Mouse (Mus musculus) embryo, embryonic 10.5 days (tissue): ENCODE measurements around the gene Prkch.
"Not testable (repeated sequence)": the region's sequence is repeated elsewhere in the genome, so short reads cannot be mapped to it uniquely, and the experiment has no call there.

Source experiments
- DNase-seq: peaks from one replicate; pipeline ENCODE4 v3.0.0-alpha.2; 2015; ENCODE audit warnings: low spot score

Prkch gene

DNA sequence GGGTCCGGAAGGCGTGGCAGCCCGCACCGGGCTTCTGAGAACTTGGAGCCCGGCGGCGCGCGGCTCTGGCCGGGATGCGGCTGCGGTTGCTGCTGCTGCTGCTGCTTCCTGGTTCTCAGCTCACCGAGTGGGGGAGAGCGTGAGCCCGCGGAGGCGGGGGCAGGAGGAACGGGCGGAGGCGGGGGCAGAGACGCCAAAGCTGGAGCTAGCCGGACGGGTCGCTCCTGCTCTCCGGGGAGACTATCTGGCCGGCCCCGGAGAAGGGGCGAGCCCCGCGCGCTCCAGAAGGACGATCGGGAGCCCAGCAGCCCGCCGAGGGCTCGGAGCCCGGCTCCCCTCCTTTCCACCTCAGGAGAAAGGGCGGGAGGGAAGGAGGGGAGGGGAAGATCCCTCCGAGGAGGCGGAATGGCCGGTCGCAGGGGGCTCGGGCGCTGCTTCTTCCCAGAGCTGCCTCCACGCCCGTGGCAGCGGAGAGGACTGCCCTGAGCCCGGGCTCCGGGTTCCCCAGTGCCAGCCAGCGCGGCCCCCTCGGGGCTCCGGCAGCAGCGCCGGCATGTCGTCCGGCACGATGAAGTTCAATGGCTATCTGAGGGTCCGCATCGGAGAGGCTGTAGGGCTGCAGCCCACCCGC lies at the start of gene Prkch:
Prkch (plus strand) TSS at position 187 of the 631 bp plus-strand sequence.
- DNase-seq: peak; percentile 83

- peak; percentile 60 for DNase-seq
Measured at GRCm38 (mm10) chr12:73537499-73538138, 47.0 kb upstream of the Prkch start.

- not testable (repeated sequence) for DNase-seq
Measured at GRCm38 (mm10) chr12:73538139-73538508, 46.5 kb upstream of the Prkch start.

DNA sequence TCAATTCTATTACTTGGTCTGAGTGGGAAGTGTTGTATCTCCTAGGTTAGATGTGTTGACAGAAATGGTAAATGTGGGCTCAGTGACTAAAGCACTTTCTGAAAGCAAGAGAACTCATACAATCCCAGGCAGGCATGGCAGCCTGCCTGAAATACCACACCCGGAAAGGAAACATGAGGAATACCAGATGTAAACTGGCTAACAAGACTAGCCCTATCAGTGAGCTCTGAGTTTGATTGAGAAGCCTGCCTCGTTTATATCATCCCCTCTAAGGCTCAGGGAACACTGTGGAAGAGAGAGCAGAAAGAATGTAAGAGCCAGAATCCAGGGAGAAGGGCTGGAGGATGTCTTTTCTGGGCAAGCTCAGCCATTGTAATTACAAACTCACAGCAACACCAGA lies 45.4 kb upstream of the Prkch start:
- peak; percentile 69 for DNase-seq

GRCm38 (mm10) chr12:73540402-73540801 lies 44.2 kb upstream of the Prkch start:
- DNase-seq: no peak

- no peak for DNase-seq
Measured at GRCm38 (mm10) chr12:73543191-73543590, 41.4 kb upstream of the Prkch start.

GRCm38 (mm10) chr12:73544736-73545671 lies 39.6 kb upstream of the Prkch start:
- DNase-seq: no peak

DNA sequence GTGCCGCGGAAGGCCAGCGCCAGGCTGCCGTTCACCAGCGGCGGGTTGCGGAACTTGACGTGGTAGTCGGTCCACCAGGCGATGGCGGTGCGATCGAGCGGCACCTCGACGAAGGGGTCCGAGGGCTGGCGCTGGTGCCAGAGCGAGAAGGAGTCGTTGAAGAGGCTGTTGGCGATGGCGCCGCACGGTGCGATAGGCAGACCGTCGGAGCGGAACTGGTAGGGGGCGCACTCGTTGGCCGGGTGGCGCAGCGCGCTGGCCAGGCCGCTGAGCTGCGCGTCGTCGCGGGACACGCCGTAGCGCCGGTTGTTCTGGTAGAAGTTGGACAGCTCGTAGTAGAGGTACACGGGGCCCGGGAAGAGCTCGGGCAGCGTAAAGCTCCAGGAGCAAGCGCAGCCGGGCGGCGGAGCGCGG lies 38.9 kb upstream of the Prkch start:
- DNase-seq: peak; percentile 71

GRCm38 (mm10) chr12:73546086-73546711 lies 38.4 kb upstream of the Prkch start, which contains the start of gene Tmem30b:
Gene Tmem30b, minus strand, starts transcription at chr12:73546392.
- no peak for DNase-seq

DNA sequence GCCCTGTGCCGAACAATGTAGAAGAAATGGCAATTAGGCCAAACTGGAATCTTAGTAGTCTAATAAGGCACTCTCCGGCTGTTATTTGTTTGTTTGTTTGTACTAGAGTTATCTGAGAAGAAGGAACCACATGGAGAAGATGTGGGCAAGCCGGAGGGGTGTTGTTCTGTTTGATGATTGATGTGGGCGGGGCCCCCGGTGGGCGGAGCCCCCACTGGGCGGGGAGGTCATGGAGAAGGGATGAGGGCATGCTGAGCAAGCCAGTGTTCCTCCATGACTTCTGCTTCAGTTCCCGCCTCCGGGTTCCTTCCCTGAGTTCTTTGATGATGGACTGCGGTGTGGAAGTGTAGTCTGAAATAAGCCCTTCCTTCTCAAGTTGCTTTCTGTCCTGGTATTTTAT lies 37.0 kb upstream of the Prkch start:
- DNase-seq: no peak

DNA sequence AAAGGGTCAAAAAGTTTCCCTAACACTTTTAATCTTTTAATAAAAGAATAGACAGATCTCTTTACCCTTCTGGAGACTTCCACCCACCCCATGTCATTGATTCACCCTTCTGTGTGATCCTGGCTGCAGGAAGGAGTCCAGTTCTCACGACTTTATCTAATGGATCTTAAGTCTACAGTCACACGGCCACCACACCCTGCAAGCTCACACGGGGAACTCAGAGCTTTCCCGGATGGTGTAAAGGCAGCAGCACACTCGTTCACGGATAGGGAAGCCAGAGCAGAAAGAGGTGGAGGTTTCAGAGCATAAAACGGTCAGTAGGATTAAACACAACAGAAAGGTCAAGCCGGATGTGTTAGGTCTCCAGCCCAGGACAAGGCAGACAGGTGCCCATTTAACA lies 36.3 kb upstream of the Prkch start:
- no peak for DNase-seq

DNA sequence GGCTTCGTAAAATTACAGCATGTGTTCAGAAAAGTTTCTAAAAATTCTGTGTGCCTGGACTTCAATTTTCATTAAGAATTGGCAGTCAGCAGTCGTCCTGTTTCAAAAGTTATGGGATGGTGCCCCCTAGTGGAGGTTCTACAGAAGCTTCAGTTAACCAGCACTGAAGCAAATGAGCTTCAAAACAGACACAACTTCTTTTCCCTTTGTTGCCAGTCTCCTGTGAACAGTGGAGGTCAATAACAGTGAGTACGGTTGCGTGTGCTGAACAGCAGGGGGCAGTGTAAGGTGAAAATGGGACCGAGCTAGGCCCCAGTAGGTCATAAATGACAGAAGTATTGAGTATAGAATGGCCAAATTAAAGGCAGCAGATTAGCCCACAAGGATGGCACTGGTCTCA lies 30.4 kb upstream of the Prkch start:
- peak; percentile 90 for DNase-seq

DNA sequence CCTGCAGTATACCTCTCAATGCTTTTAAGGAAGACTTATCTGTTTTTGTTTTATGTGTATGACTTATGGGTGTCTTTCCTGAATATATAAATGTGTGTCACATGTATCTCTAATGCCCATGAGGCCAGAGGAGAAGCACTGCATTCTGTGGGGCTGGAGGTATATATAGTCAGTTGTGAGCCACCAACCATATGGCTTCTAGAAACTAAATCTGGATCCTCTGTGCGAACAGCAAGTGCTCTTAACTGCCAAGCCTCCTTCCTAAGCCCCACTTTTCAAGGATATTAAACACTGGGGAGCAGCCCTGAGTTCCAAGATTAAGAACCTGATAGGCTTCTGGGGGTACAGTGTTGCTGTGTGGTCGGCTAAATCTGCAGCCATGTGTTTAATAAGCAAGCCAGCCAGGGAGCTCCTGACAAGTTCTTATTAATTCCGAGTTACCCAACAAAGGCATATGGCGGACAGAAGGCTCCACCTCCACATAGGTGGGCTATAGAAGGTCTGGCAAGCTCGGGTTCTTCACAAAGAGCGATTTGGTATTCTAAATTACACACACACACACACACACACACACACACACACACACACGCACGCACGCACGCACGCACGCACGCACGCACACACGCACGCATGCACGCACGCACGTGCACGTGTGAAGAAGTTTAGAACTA lies 25.9 kb upstream of the Prkch start:
- DNase-seq: no peak

GRCm38 (mm10) chr12:73560091-73560490 lies 24.5 kb upstream of the Prkch start:
- DNase-seq: no peak

- not testable (repeated sequence) for DNase-seq
Measured at GRCm38 (mm10) chr12:73563122-73563521, 21.5 kb upstream of the Prkch start.

DNA sequence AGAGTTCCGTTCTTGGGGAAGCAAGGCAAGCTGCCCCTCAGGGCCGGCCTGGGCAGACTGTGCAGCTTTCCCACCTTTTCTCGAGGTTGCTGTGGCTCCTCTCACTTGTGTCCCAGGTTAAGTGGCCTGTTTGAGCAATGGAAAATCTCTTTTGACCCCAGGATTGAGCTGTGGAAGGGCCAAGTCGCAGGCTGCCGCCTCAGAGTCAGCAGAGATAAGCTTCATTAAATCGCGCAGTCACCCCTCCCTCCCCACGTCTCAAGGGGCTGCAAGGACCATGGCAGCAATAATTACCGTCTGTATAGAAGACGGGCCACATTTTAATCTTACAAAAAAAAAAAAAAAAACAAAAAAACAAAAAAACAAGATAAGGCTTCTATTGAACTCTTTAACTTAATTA lies 20.4 kb upstream of the Prkch start:
- no peak for DNase-seq

DNA sequence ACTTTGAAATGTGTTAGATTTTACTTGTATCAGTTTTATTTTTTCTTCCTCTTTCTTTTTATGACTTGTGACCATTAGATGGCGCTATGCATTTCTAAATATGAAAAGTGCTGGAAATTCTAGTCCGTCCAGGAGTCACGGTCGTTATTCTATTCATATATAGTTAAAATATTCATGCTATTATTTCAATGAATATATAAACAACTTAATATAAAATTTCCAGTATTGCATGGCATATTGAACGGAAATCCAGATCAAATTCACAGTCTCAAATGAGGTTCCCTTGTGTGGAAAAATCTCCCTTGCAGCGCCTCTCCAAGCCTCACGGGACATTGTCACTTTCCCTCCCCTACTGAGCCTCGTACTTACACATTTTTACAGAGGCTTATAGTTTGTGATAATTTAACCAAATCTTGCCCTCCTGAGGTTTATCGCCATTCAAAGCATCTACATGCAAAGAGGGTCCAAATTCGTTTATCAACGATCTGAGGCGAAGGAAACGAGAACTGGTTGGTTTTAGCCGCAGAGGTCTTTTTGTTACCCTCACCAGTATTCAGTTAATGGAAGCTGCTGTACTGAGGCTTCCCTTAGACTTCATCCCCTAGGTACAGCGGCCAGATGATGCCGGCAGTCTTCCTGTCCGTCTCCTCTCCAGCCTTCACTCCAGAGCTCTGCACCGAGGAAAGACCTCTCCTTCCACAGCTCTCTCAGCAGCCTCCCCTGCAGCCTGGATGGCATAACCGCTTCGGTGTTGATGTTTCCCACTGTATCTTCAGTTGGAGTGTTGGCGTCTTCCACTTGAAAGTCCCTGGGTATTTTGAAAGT lies 19.6 kb upstream of the Prkch start:
- peak; percentile 85 for DNase-seq

DNA sequence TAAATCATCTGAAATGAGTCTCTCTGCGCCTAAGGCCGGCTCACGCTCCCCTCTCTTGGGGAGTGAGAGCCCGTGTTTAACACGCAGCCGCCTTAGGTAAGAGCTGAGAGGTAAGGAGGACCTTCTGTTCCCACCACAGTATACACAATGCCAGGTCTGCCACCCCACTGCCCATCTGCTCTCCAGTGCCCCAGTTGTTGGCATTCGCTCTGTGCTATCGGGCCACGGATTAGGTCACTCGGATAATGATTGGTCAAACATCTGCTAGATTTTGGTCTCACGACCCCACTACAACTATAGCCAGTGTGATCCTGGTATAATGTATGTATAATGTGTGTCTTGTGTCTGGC lies 19.0 kb upstream of the Prkch start:
- DNase-seq: no peak

DNA sequence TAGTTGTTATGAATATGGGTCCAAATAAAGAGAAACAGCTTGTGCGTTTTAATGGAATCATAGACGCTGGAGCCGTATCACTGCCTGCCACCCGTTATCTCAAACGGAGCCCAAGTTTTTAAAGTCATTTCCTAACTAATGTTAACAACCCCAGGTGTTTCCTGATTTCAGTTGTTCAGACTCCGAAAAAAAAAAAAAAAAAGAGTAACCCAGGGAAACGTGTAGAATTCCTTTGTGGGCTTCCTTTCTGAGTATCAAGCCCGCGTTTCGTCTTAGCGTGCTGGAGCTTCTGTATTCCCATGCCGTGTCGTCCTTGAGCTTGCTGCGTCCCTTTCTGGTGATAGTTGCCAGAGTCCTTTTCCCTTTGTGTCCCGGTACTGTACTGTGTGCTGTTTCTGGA lies 10.0 kb upstream of the Prkch start:
- DNase-seq: no peak

GRCm38 (mm10) chr12:73578141-73578540 lies 6.5 kb upstream of the Prkch start:
- no peak for DNase-seq

- DNase-seq: no peak
Measured at GRCm38 (mm10) chr12:73580811-73581210, 3.8 kb upstream of the Prkch start.
